Mouse (Mus musculus): ENCODE results near the gene Osbpl9.

Osbpl9 gene

DNA sequence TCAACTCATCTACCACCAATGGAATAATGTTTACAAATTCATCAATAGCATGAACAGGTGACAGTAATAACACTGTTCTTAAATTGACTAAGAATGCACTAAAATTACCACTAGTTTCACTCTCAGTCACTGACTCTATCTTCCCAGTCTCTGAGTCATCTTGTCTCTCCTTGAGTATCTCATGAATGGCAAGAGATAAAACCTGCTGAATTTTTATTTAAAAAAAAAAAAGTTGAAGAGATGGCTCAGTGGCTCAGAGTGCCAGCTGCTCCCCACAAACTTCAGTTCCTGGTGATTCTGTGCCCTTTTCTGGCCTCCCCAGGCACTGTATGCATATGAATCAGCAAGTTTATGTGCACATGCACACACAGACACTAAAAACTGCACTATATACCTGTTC, 96.8 kb downstream of the Osbpl9 start:
- DNase-seq (ENCODE audit: low read depth, low spot score) = no peak

DNA sequence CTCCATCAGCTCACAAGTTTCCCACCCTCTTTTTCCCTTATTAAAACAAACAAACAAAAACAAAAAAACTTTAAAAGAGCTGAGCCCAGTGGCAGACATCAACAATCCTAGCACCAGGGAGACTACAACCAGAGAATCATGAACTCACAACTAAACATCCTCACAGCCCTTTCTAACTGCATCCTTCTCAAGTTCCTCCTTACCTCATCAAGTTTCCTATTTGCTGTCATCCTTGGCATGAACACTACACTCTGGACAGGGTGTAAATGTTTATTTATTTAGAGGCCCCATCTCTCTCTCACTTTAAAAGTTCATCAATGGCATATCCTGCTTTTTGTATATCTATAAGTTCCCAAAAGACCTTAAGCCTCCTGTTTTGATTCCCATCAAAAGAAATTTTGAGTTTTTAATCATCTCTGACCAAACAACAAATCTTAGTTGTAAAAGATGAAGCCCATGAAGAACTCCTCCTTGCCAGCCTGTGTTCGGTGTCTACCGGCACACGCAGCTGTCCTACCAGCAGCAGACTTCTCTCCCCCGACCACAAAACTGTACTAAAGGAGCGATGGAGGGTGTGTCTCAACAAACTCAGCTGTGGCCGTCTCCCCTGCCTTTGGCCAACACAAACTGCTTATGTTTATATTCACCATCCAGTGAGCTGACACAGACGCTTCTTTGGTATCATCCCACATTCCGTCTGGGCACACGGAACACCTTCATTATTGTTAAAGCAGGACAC, 98.8 kb downstream of the Osbpl9 start:
- no peak for DNase-seq (ENCODE audit: low read depth, low spot score)

DNA sequence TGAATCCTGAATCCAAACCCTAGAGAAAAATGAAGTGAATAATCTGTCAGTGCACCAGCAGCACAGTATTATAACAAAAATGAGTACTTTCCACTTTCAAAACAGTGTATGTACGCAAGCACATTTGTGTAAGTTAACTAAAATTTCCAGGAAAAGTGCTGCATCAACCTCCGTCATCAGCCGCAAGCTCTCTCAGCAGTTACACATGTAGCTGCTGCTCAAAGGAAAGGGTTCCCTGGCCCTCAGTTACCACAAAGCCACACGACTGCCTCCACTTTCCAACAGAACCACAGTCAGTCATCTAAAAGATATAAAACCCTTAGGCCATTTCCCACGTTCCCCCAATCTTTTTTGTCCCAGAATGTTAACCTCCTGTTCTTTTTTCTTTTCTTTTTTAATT, 99.5 kb downstream of the Osbpl9 start:
- DNase-seq (ENCODE audit: low read depth, low spot score) = no peak

DNA sequence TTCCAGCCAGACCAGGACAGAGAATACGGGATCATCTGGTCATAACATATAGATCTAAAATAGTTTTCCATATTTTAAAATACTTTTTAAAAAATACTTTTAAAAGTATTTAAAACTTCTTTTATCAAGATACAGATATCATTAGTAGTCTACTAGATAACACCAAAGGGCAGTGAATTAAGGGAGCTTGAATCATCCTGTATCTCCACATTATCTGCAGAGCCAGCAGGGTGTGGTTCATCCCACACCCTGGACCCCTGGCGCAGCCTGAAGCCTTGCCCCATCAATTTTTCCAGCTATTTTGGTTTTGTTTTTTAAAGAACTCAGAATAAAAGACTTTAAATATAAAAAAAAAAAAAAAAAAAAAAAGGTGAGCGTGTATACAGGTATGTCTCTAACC, 103.2 kb downstream of the Osbpl9 start:
- no peak for DNase-seq (ENCODE audit: low read depth, low spot score)

DNA sequence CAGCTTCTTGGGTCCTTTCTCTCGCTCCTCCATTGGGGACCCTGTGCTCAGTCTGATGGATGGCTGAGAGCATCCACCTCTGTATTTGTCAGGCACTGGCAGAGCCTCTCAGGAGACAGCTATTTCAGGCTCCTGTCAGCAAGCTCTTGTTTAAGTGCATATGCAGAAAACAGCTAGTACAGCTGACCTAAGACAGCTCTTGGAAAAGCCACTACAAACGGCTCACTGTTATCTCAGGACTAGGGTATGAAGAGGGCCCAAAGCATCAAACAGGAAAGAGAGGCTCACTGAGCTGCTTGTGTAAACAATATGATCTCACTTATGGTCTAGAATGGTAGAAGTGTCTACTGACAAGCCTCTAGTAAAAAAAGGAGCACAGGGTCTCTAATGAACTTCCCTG, 107.8 kb downstream of the Osbpl9 start:
- DNase-seq (ENCODE audit: low read depth, low spot score) = no peak

DNA sequence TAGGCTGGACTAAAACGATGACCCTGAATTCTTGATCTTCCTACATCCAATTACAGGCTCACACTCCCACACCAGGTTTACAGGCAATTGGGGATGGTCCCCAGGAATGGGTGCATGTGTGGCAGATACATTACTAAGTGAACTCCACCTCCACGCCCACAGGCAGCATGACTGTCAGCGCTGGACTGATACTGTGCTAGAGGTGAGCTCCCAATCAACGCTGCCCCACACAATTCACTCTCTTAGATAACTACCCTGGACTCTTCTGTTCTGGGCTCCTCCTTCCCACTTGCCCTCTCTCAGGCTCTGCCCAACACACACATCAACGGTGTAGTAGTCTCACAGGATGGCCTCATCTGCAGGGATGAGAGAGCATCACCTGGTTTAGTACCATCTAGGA, 109.7 kb downstream of the Osbpl9 start:
- no peak for DNase-seq (ENCODE audit: low read depth, low spot score)

DNA sequence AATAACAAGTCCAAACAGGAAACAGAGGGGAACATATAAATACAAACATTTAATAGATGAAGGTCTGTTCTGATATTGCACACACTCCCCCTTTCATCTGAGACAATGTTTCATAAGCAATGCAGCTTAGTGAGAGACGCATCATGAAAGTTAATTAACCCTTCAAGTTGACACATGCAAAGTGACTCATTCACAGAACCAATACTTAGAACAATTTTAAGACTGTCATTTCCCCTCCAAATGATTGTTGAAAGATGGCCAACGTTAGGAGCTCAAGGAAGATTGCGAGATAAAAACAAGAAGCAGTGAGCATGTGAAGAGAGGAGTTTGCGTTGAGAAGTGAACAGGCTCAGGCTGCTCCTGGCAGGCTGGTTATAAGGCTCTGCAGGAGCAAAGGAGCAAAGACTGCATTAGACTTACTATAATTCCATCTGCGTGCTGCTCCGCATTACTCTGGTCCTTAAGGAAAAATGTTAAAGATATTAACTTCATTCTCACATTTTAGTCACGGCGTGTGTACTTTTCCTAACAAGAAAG, 110.8 kb downstream of the Osbpl9 start:
- no peak for DNase-seq (ENCODE audit: low read depth, low spot score)

DNA sequence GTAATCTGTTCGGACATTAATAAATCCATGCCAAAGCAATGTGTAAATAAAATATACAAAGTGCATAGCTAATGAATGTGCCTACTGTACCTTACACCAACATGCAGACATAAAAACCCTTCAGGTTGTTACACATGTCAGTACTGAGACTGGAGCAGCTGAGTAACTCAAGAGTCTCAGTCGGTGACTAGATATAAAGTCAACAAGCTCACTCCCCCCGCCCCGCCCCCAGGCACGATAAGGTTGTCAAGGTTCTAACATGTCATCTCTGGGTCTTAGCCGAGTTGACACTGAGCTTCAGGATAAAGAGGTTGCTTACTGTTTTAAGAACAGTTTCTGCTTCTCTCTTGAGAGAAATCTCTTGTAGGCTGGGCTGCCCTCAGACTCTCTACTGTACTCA, 112.1 kb downstream of the Osbpl9 start:
- DNase-seq (ENCODE audit: low read depth, low spot score) = no peak

DNA sequence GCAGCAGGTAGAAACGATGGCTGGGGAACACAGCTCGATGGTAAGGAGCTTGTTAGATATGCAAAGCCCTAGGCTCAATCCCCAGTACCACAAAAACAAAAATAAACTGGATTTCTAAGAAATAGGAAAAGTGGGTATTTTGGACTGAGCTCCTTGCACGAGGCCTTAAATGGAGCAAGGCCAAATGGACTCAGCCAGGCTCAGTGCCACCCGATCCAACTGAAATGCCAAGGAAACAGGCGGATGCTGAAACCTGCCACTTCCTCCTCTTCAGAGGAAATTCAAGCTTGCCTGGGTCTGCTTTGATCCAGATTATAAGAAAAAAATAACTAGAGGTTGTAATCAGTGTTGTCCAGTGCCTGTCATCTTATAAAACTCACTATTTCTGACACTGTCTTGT, 112.9 kb downstream of the Osbpl9 start:
- no peak for DNase-seq (ENCODE audit: low read depth, low spot score)

DNA sequence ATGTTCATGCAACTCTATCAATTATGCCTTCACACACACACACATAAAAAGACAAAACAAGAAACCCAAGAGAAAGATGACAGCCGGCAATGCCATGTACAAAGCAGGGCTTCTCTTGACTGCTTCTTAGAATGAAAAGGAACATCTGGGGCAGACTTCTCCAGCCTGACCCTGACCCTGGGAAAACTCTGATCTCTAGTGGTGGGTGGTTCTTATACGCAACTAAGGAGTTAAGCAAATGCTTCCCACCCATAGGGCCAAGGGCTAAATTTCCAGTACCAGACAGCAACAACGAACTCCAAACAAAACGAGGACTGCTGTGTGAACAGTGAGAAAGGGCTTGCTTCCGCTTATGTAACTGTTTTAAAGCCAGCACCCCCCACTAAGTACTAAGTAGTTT, 122.0 kb downstream of the Osbpl9 start:
- no peak for DNase-seq (ENCODE audit: low read depth, low spot score)

DNA sequence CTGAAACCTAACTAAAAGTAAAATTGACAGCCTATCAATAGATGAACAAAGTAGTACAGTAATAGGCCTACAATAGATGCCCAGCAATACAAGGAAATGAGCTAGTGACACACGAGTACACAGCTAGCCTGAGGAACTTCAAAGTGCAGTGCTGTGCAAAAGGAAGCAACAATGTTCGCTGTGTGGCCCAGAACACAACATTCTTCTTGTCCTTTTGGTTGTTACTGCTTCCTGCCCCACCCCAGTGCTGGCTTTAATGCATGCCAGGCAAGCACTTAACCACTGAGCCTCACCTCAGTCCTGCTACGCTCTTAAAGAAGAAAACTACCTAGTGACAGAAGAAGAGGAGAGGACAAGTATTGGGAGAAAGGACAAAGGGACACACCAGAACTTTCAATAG, 122.4 kb downstream of the Osbpl9 start:
- no peak for DNase-seq (ENCODE audit: low read depth, low spot score)

DNA sequence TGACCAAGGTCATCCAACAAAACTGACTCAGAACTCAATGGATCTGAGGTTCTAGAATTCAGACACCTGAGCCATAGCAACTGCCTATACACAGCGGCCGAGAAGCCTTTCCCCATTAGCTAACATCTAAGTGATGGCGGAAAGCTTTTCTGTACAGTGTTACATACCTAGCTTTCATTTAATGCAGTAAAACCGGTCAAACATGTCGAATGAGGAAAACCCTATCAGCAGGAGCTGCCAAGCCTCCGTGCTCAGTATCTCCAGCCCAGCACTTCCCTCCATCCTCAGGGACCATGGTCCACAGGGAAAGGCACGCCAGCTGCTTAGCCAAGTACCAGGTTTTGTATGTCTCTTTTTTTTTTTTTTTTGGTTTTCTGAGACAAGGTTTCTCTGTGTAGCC, 123.1 kb downstream of the Osbpl9 start:
- no peak for DNase-seq (ENCODE audit: low read depth, low spot score)

DNA sequence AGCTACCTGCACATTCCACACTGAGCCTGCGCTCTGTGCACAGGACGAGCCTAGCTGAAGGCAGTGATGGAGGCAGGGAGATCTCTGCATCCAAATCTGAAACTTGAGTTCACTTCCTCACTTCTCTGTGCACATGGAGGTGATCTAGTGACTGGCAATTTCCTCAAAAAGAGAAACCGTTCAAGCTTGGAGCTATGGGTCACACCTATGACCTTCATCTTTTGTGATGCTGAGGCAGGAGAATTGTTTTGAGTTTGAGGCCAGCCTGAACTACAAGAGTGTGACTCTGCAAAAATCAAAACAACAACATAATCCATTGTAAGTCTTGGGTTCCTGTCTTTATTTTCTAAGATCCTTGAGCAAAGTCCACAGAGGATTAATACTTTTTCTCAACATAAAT, 128.8 kb downstream of the Osbpl9 start:
- no peak for DNase-seq (ENCODE audit: low read depth, low spot score)

DNA sequence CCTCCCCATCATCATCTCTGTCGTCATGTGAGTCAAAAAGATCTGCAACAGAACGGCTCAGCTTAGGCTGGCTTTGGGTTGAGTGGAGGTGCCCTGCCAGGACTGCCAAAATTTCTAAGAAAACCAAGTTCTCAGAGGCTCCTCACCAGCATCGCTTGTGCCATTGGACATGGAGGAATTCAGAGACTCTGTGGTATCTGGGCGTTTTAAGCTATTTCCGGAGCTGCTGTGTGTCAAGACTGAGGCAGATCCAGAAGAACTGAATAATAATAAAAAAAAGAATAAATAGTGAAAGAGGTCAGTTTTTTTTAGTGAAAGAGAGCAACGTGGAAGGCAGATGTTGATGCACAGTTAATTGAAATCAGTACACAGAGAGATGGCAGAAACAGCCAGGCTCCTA, 129.2 kb downstream of the Osbpl9 start:
- DNase-seq (ENCODE audit: low read depth, low spot score) = no peak

DNA sequence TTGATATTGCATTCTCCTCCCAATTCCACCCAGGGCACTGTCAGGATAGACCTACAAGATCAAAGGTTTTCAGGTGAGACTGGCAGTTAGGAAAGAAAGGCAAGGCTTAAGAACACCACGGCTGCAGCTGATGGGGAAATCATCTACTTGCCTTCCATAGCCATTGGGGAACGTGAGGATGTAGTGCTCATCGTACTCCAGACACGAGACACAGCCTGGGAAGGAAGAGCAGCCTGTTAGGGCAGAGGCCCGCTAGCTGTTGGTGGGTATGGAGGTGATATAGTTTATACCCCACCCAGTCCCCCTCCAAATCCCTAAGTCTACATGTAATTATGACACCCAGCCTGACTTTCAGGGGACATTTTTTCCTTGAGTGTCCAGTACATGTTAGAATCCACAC, 136.4 kb downstream of the Osbpl9 start:
- no peak for DNase-seq (ENCODE audit: low read depth, low spot score)

DNA sequence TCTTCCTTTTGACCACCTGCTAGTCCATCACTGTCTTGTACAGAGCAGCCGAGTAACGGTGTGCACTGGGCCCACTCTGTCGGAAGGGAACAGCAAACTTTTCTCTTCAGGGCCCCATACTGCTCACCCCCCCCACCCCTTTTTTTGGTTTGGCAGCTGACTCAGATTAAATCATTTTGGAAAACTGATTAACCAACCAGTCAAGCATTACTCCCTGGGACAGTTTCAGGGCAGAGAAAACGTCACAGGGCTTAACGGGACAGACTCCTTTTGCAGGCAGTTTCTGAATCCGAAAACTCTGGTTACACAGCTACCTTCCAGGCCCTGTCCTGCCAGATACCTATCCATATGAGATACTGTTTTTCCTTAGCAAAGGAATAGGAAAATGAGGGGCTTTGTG, 137.1 kb downstream of the Osbpl9 start:
- no peak for DNase-seq (ENCODE audit: low read depth, low spot score)

DNA sequence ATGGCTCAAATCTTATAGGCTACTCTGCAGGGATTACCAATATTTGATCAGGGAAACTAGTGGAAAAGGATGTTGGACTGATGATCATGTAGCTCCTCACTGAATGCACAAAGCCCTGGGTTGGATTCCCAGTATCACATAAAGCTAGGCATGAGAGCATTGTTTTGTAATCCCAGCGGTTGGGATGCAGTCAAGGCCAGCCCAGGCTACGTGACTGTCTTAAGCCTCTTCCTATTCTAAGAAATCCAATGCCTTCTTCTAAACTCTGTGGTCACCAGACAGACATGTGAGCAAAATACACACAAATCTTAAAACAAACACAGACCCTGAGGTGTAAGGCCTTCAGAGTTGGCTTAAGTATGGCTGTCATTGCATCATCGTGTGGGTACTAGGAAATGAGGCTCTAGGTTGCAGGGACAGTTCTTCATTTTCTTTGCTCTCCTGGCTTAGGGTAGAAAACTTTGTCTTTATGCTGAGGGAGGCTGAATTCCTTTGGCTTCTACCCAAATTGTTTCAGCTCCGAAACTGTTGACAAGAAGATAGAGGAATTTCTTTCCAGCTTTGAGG, 142.7 kb downstream of the Osbpl9 start:
- DNase-seq (ENCODE audit: low read depth, low spot score) = no peak

DNA sequence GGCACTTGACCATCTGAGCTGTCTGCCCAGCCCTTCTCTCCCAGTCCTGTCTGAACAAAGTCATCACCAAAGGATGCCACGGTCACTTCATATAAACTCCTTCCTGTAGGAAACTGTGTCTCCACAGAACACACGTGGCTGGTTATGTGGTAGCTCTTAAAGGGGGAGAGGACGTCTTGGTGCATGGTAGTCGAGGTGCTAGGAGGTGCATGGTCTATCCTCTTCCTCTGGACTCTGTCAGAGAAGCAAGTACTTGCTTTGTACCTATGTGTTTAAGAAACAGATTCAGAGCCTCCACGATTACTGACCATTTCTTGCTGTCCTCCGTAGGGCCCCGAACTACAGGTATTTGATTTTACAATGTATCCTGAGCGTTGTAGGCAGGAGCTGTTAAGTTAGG, 144.4 kb downstream of the Osbpl9 start:
- no peak for DNase-seq (ENCODE audit: low read depth, low spot score)

DNA sequence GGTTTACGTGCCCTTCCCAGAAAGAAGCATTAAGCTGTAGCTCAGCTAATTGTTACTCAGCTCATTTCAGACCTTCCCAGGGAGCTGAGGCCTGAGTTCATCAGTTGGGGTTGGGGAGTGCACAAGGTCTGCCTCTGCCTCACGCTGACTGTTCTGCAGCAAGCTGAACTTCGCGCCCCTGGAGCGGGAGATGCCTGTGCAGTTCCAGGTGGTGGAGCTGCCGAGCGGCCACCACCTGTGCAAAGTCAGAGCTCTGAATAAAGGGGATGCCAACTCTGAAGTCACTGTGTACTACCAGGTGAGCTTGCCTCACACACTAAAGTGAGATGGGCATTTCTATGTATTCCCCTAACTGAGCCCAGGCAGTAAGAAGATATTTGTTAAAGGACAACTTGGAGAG, 145.7 kb downstream of the Osbpl9 start:
- no peak for DNase-seq (ENCODE audit: low read depth, low spot score)

DNA sequence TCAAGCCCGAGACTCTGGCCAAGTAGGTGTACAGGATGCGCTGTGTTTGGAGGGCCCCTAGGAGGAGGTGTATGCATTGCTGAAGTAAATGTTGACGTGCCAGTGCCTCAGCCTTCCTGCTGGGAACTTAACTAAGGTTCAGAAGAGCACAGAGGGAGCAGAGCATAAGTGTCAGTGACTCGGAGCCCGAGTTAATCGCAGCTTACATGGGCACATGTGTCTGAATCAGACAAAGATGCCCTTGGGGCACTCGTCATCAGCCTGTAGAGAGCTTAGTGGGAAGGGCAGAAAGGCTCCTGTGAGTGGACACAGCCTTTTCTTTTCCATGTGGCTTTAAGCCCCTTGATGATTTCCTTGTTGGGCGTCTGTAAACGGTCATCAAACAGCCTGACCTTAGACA, 148.1 kb downstream of the Osbpl9 start:
- no peak for DNase-seq (ENCODE audit: low read depth, low spot score)

DNA sequence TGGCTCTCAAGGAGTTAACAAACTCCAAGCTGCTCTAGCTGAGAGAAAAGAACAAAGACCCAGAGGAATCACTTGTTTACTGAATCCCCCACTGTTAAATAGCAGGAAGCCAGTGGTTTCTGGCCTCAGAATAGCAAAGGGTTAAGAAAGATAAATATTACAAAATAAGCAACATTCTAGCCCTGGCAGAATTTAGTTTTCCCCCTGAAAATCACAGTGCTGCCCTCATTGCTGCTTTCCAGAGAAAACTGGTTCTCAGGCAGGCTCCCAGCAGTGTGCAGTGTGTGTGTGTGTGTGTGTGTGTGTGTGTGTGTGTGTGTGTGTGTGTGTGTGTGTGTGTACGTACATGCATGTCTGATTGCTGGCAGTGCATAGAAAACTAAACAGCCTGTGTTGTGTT, 149.8 kb downstream of the Osbpl9 start:
- no peak for DNase-seq (ENCODE audit: low read depth, low spot score)

DNA sequence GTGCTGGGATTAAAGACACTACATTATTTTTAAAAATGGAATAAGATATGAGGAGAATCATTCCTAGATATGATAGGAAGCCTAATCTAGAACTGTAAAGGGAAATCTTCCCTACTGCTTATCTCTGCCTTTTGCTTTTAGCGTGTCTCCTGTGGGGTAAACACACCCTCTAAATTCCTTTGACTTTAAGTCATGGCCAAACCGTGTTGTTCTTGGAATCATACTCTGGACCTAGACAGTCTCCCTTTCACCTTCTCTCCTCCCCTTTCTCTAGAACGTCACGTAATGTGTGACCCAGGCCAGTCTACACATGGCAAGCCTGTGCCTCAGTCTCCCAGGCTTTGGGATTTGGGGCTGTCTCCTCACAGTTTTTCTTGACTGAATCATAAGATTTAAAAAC, 153.8 kb downstream of the Osbpl9 start:
- no peak for DNase-seq (ENCODE audit: low read depth, low spot score)

DNA sequence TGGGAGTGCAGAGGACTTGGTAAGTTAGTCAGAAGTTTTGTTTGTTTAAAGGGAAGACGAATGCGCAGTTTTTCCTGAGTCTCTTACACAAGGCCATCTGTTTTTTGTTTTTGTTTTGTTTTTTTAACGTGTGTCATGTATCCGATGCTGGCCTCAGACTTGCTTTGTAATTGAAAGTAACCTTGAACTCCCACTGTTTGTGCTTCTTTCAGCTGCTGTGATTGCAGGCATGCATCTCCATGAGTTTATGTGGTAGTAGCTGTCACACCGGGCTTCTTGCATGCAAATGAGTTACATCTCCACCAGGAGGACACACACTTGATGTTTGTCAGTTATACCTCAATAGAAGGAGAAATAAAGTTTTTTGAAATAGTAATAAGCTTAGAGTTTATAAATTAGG, 158.3 kb downstream of the Osbpl9 start:
- DNase-seq (ENCODE audit: low read depth, low spot score) = no peak

DNA sequence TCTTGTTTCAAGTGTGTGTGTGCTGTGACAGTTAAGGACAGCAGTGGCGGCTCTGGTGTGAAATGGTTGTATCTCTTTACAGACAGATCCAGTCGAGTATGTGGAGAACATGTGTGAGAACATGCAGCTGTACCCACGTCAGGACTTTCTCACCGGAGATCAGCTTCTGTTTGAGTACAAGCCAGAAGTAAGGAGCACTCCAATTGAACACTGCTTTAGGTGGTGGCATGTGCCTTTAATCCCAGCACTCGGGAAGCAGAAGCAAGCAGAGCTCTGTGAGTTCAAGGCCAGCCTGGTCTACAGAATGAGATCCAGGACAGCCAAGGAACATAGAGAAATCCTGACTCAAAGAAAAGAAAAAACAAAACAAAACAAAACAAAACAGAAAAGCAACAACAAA, 158.8 kb downstream of the Osbpl9 start:
- no peak for DNase-seq (ENCODE audit: low read depth, low spot score)

Measured in retina, adult 2 months (tissue).